Mouse (Mus musculus) bone marrow macrophage, adult 2 months (primary cell): ENCODE data around the gene Brsk1.

ENCODE experiments used
- CTCF ChIP-seq: IDR thresholded peaks from 2 replicates; pipeline ENCODE4 v1.5.1; 2012; ENCODE audit warnings: low read depth, mild to moderate bottlenecking, low read length, moderate library complexity
- POLR2A ChIP-seq: IDR thresholded peaks from 2 replicates; pipeline ENCODE4 v1.6.1; 2012; ENCODE audit warnings: mild to moderate bottlenecking, low read depth, low read length, borderline replicate concordance

- no peak for TF ChIP-seq POLR2A
- TF ChIP-seq CTCF, result no peak
Observed at GRCm38 (mm10) chr7:4674114-4674731, 16.2 kb upstream of the Brsk1 start.
